Mouse (Mus musculus) right cerebral cortex, postnatal 10 days (tissue): Measurements from ENCODE around the gene Marveld2.

ENCODE experiments used
- DNase-seq, 2 experiments: peaks; one replicate each; pipeline ENCODE4 v3.0.0; 2021; ENCODE audit warnings: low spot score in 2 of 2

The Marveld2 gene

GRCm38 (mm10) chr13:100616181-100617087 lies at the start of gene Marveld2:
Gene Marveld2 (minus strand): TSS chr13:100616971.
- peak; percentile 32 to 36 for DNase-seq

DNA sequence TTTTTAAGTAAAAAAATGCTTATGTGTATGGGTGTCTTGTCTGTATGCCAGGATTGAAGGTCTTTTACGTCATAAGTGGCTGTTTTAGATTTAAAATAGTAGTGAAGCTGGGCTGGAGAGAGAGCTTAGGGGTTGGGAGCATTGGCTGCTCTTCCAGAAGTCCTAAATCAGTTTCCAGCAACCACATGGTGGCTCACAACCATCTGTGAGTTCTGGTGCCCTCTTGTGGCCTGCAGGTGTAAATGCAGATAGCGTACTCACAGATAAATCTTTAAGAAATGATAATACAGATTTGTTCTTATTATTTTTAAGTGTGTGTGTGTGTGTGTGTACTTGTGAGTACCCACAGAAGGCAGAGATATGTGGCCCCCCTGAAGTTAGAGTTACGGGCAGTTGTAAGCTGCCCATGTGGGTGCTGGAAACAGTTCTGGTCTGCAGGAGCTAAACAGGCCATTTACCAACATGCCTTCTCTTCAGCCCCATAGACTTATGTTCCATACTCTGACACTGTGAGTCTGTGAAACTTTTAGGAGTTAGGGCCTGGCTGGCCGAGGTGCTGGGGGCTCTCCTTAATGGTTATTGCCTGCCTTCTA lies 43.2 kb upstream of the Marveld2 start:
- peak; percentile 56 to 68 for DNase-seq

DNA sequence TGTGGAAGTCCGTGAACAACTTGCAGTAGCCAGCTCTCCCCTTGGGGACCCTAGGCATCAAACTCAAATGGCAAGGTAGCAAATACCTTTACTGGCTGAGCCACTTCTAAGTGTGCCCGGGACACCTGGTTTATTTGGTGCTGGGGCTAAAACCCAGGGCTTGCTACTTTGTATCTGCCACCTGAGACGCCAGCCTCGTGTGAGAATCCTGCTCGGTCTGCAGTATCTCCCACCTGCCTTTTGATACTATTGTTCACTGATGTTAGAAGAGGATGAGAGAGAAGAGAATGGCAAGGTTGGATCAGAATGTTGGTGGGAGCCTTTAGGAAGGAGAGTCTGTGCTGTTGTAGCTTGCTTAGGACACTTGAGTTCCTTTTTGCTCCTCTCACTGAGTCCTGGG lies 41.3 kb upstream of the Marveld2 start:
- no peak for DNase-seq

- DNase-seq: no peak
Observed at GRCm38 (mm10) chr13:100651439-100652186, 34.8 kb upstream of the Marveld2 start, which contains the start of gene Taf9. Gene Taf9 (plus strand): TSS chr13:100651579.

GRCm38 (mm10) chr13:100650550-100651438 lies 34.0 kb upstream of the Marveld2 start, which contains the start of the genes Ak6 and Rad17:
Gene Ak6 (plus strand): TSS chr13:100650979.
Gene Rad17 (minus strand): TSS chr13:100651051.
- DNase-seq: peak; percentile 94 to 95

- DNase-seq: no peak
Observed at GRCm38 (mm10) chr13:100648223-100648622, 31.5 kb upstream of the Marveld2 start.

DNA sequence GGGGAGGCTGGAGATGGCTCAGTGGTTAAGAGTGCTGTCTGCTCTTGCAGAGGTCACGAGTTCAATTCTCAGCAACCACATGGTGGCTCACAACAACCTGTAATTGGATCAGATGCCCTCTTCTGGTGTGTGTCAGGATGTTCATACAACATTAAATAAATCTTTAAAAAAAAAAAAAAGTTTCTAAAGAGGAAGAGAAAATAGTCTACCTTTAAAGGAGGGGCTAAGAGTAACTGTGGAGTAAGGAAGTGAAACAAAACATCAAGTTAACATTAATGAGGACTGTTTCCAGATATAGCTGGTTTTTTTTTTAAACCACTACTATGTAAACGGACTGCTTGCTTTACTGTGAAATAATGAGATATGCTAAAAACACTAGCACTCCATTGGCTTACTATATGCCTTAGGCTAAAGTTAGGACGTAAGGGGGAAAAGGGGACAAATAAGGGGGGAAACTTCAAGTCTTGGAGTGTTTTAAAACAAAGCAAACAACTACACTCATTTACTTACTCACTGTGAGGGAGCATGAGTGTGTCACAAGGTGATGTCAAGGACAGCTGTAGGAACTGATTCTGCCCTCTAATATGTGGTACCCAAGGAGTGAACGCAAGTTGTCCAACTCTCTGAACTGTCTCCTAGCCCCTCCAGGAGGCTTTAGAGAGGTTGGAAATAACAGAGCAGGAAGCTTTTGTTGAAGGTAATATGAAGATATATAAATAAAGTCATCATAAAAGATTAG lies 25.9 kb upstream of the Marveld2 start:
- no peak for DNase-seq

- no peak for DNase-seq
Observed at GRCm38 (mm10) chr13:100634106-100634691, 17.4 kb upstream of the Marveld2 start.

- no peak for DNase-seq
Observed at GRCm38 (mm10) chr13:100622241-100622640, 5.5 kb upstream of the Marveld2 start.

GRCm38 (mm10) chr13:100617583-100617982 lies 812 bp upstream of the Marveld2 start:
- no peak for DNase-seq

GRCm38 (mm10) chr13:100612903-100613302 lies 3.9 kb downstream of the Marveld2 start:
- no peak for DNase-seq

DNA sequence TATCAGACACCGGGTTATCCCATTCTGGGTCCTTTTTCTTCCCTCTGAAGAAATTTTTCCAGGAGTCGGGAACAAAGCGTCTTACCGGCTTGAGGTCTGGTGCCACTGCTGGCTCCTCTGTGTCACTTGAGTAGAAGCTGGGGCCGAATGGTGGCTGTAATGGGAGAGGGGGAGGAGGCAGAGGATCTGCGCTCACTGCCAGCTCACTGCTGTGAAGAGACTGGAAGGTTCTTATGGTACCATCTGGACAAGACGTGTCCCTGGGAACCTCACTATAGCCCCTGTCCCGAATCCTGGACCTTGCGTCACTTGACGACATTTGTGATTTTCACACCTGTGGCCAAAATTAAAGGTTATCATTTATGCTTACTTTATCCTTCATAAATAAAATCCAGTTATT lies 4.5 kb downstream of the Marveld2 start:
- DNase-seq: no peak

GRCm38 (mm10) chr13:100611266-100611665 lies 5.5 kb downstream of the Marveld2 start:
- DNase-seq: no peak

DNA sequence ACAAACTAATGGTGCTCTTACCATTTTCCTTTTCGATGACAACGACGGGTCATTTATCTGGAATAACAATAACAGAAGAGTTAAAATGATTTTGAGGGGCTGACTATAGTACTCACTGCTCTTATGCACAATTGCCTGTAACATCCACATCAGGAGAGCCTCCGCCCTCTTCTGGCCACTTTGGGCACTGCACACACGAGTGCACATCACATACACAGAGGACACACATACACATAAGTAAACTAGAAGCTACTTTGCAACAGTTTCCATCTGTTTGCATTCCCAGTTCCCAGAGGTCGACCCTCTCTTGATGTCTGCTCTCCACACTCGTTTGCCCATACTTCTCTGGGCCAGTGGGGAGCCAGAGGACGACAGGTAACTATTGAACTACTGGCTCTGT lies 9.0 kb downstream of the Marveld2 start:
- DNase-seq: no peak

DNA sequence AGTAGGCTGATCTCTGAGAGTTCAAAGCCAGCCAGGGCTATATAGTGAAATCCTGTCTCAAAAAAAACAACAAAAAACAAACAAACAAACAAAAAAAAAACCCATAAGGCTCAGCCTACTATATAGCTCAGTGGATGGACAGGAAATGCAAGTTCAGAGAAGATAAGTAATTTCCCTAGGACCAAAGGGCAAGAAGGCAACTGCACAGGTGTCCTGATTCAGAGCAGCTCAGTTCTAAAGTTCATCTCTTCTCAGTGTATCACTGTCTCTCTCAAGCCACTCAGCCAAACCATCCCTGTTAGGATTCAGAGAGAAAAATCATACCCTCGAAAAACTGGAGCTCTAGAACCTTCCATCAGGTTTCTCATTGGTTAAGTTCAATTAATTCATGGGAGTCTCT lies 10.9 kb downstream of the Marveld2 start:
- no peak for DNase-seq

- no peak for DNase-seq
Observed at GRCm38 (mm10) chr13:100603738-100604095, 13.1 kb downstream of the Marveld2 start.

DNA sequence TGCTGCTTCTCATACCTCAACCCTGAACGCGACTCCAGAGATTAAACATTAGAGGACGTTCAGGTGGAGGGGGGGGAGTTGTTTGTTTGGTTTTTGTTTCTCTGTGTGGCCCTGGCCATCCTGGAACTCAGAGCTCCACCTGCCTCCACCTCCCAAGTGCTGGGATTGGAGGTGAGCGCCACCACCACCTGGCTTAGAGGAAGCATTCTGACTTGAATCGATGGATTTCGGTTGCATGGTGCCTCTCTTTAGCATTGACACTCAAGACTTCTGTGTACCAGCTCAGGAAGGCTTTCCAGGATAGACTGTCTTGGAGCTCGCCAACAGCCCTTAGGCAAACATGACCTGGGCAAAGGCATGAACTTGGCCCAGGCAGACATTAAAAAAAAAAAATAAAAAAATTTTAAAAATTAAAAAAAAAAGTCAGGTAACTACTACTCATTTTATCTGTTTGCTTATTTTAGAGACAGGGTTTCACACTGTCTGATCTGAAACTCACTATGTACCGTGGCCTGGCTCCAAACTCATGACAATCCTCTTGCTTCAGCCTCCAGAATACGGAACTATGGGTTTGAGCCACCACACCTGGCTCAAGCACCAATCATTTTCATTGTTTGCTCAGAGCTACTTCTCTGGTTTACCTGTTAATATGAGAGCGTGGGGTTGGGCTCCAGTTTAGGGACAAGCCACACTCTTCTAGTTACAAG lies 13.6 kb downstream of the Marveld2 start:
- no peak for DNase-seq

- no peak for DNase-seq
Observed at GRCm38 (mm10) chr13:100602239-100602902, 14.4 kb downstream of the Marveld2 start.

- no peak for DNase-seq
Observed at GRCm38 (mm10) chr13:100601034-100601433, 15.7 kb downstream of the Marveld2 start.
